Mouse (Mus musculus) R1 (cell line): Measurements from ENCODE around the gene Cep290.

Experiments
- DNase-seq: peaks from one replicate; pipeline ENCODE4 v3.0.0-alpha.2; 2018; ENCODE audit warnings: low read depth, low spot score

Cep290 gene

DNA sequence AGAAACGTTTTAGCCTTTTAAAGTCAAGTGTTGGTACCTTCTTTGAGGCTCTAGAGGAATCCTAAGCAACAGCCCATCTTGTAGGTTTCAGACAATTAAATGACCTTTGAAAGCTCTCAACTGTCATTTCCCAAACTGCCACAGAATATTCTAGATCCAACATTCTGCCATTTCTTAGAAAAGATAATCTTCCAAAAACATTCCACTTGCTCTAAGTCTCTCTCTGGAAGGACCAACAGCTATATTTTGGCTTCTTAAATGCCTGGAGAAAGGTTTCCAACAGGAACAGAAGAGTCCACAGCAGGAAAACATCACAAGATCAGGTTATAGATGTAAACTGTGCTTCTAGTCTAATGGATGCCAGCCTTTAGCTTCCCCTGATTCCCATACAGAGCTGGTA lies 103.0 kb downstream of the Cep290 start, which contains the start of the genes 4930430F08Rik and 1700017N19Rik:
4930430F08Rik (minus strand) TSS at position 101 of the 400 bp plus-strand sequence.
1700017N19Rik (plus strand) TSS at position 162 of the 400 bp plus-strand sequence.
- DNase-seq, result no peak

DNA sequence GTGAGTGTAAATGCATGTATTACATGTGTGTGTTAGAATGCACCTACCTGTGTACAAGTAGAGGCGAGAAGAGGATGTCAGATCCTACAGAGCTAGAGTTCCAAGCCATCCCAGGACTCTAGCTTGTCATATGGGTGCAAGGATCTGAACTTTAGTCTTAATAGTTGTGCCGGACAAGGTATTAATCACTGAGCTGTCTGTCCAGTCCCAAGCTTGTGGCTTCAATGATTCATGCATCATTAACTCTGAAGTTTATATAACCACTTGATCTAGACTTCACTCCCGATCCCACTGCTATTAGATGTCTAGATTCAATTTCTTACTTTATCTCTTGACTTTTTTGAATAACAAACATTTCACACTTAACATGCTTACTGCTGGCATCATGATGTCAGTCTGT lies 111.0 kb downstream of the Cep290 start:
- no peak for DNase-seq

DNA sequence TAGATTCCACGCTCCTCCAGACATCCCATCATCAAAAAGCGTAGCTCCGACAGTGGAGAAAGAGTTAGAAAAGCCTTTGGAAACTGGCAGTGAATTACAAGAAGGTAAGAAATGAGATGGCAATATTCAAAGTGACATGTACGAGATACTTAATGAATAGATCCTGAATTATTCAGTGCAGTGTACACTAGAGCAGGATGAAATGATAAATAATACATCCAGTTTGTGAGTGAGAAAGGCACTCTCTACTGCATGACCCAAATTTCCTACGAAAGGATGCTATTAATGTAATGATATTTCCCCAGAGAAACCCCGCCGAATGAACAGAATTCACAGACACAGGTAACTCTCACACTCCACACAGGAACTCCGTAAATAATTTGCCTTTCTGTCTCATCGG lies 116.2 kb downstream of the Cep290 start:
- DNase-seq, result no peak

- no peak for DNase-seq
Measured at GRCm38 (mm10) chr10:100604254-100604653, 116.9 kb downstream of the Cep290 start.

GRCm38 (mm10) chr10:100617233-100617903 lies 130.0 kb downstream of the Cep290 start:
- no peak for DNase-seq

- DNase-seq, result no peak
Measured at GRCm38 (mm10) chr10:100619474-100619873, 132.1 kb downstream of the Cep290 start.

DNA sequence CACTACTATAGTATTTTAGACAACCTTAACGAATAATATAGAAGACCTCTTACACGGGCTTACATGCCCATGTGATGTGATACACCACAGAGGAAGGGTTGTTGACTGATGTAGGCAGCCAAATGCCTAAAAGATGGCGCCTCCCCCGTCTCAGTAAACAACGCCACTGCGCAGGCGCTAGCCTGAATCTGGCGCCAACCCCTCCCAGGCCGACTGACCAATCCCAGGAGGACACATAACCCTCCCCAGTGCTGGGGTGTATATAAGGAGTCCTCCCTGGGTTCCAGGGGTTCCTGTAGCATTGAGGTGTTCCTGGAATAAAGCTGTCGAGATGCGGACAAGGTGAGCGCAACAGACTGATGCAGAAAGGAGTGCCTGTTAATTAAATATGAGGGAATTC lies 132.7 kb downstream of the Cep290 start:
- no peak for DNase-seq

DNA sequence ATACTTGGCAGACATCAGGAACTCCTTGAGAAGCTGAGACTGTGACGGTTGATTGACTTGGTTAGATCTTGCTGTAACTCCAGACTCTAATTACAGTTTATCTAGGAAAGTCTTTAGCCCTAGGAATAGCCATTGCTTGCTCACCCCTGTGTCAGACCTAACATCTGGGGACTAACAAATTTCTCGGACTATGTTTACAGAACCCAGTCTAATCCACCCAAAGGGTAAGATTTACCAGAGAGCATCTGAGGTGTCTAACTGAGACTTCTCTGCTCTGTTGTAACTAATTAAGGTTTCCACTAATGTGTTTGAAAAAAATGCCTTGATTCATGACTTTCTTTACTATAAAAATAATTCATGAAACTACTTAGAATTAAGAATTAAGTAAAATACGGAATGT lies 135.1 kb downstream of the Cep290 start:
- DNase-seq, result no peak
